Mouse (Mus musculus): ENCODE data around the gene Lrch4.

DNA sequence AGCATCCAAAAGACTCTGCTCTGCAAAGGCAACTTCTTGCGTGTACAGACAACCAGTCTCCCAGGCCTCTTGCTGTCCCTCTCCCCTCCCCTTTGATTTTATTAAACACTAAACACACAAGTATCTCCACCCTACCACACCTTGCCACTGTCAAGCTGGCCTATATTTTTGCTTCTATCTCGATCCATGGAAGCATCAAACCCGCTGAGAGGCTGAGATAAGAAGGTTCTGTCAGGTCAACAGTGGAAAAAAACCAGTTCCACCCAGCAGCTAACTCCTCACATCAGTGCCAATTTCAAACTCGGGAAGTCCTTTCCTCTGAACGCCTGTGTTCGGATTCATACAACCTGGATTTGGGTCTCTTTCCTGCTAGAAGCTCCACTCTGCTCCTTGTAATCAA lies 44.1 kb downstream of the Lrch4 start:
- TF ChIP-seq POLR2A (IDR thresholded peaks at IDR 0.05; ENCODE audit: borderline replicate concordance, extremely low read depth, low read depth, low read length) (no peak), CTCF (IDR thresholded peaks at IDR 0.05; ENCODE audit: insufficient read depth, low read length) (no peak)

Data from lung, adult 2 months (tissue).